Mouse (Mus musculus) cortical plate, adult 2 months (tissue): ENCODE measurements around the gene C2cd2l.

Source experiments
- CTCF ChIP-seq: fragments of 200-500 bp; IDR thresholded peaks from 2 replicates; pipeline ENCODE4 v1.5.1; 2011; ENCODE audit warnings: mild to moderate bottlenecking, control low read depth, low read length; ENCODE audit not compliant: insufficient read depth; ENCODE audit errors: extremely low read depth
- POLR2A ChIP-seq: fragments of 200-500 bp; IDR thresholded peaks from 2 replicates; pipeline ENCODE4 v1.6.1; 2011; ENCODE audit warnings: mild to moderate bottlenecking, low read length, control low read depth; ENCODE audit not compliant: insufficient read depth; ENCODE audit errors: extremely low read depth

GRCm38 (mm10) chr9:44338574-44338973, 18.5 kb upstream of the C2cd2l start:
- TF ChIP-seq CTCF = no peak
- no peak for TF ChIP-seq POLR2A
